Mouse (Mus musculus): ENCODE results near the gene Podn. TPM values are rescaled to one million over a fixed set of nuclear protein-coding genes. Genes with fewer than 3 reads are reported as not detected.

Podn gene
- polyA plus RNA-seq, 2 experiments, result 3.5 to 23.0 TPM

GRCm38 (mm10) chr4:108066569-108066968 lies 29.7 kb downstream of the Podn start:
- DNase-seq (ENCODE audit: low spot score) (no peak), ATAC-seq (ENCODE audit: low FRiP score, low read depth) (no peak)
- WGBS, result 94% methylated on average over 4 of the region's 4 CpGs
- no peak overlapping the region for H3K9ac ChIP-seq (ENCODE audit: low read depth, low read length, severe bottlenecking)
- H3K4me2 ChIP-seq (replicated peaks; ENCODE audit: low read depth, low read length, severe bottlenecking), result no peak overlapping the region
- no peaks in the 10 kb centered on the region for H3K27me3 ChIP-seq (ENCODE audit: control insufficient read depth, insufficient read depth, low read length)
- TF ChIP-seq POLR2A (IDR thresholded peaks at IDR 0.05; ENCODE audit: borderline replicate concordance, extremely low read depth, insufficient read depth, insufficient read length), result no peak
- peaks cover 6% of the 10 kb centered on the region; the same call in 1 of the 2 replicates for H3K4me1 ChIP-seq (ENCODE audit: control insufficient read depth, insufficient read depth, low read length)
- no peak overlapping the region for H3K4me3 ChIP-seq (replicated peaks; ENCODE audit: low read length)
- H3K36me3 ChIP-seq (ENCODE audit: control insufficient read depth, insufficient read depth, low read length), result peaks cover 47% of the 10 kb centered on the region
- H3K27ac ChIP-seq (replicated peaks; ENCODE audit: low read depth, low read length), result no peak overlapping the region
- no peaks in the 10 kb centered on the region for H3K9me3 ChIP-seq (ENCODE audit: control insufficient read depth, low read length)

- Histone ChIP-seq H3K9me3 (ENCODE audit: control insufficient read depth, low read length) (no peaks in the 10 kb centered on the region), H3K27ac (replicated peaks; ENCODE audit: low read depth, low read length) (no peak overlapping the region), H3K4me1 (ENCODE audit: control insufficient read depth, insufficient read depth, low read length) (peaks cover 2% of the 10 kb centered on the region; the same call in 1 of the 2 replicates), H3K4me2 (replicated peaks; ENCODE audit: low read depth, low read length, severe bottlenecking) (no peak overlapping the region), H3K36me3 (ENCODE audit: control insufficient read depth, insufficient read depth, low read length) (peaks cover 56% of the 10 kb centered on the region), H3K9ac (ENCODE audit: low read depth, low read length, severe bottlenecking) (no peak overlapping the region), H3K4me3 (replicated peaks; ENCODE audit: low read length) (no peak overlapping the region), H3K27me3 (ENCODE audit: control insufficient read depth, insufficient read depth, low read length) (no peaks in the 10 kb centered on the region)
- ATAC-seq (ENCODE audit: low FRiP score, low read depth), result no peak
- DNase-seq (ENCODE audit: low spot score), result no peak
- WGBS, result 81% methylated on average over 2 of the region's 2 CpGs
- TF ChIP-seq POLR2A (IDR thresholded peaks at IDR 0.05; ENCODE audit: borderline replicate concordance, extremely low read depth, insufficient read depth, insufficient read length), result no peak
Measured at GRCm38 (mm10) chr4:108065176-108065844, 30.9 kb downstream of the Podn start.

GRCm38 (mm10) chr4:108063616-108064015 lies 32.6 kb downstream of the Podn start:
- Histone ChIP-seq H3K27me3 (ENCODE audit: control insufficient read depth, insufficient read depth, low read length) (no peaks in the 10 kb centered on the region), H3K27ac (replicated peaks; ENCODE audit: low read depth, low read length) (no peak overlapping the region), H3K9ac (ENCODE audit: low read depth, low read length, severe bottlenecking) (no peak overlapping the region), H3K9me3 (ENCODE audit: control insufficient read depth, low read length) (no peaks in the 10 kb centered on the region), H3K4me3 (replicated peaks; ENCODE audit: low read length) (no peak overlapping the region), H3K36me3 (ENCODE audit: control insufficient read depth, insufficient read depth, low read length) (peaks cover 66% of the 10 kb centered on the region), H3K4me1 (ENCODE audit: control insufficient read depth, insufficient read depth, low read length) (no peaks in the 10 kb centered on the region), H3K4me2 (replicated peaks; ENCODE audit: low read depth, low read length, severe bottlenecking) (no peak overlapping the region)
- ATAC-seq (ENCODE audit: low FRiP score, low read depth), result no peak
- WGBS, result 74% methylated on average over 6 of the region's 6 CpGs
- no peak for DNase-seq (ENCODE audit: low spot score)
- TF ChIP-seq POLR2A (IDR thresholded peaks at IDR 0.05; ENCODE audit: borderline replicate concordance, extremely low read depth, insufficient read depth, insufficient read length), result no peak

- Histone ChIP-seq H3K4me1 (ENCODE audit: control insufficient read depth, insufficient read depth, low read length) (no peaks in the 10 kb centered on the region), H3K27ac (replicated peaks; ENCODE audit: low read depth, low read length) (no peak overlapping the region), H3K9ac (ENCODE audit: low read depth, low read length, severe bottlenecking) (no peak overlapping the region), H3K27me3 (ENCODE audit: control insufficient read depth, insufficient read depth, low read length) (no peaks in the 10 kb centered on the region), H3K4me3 (replicated peaks; ENCODE audit: low read length) (no peak overlapping the region), H3K36me3 (ENCODE audit: control insufficient read depth, insufficient read depth, low read length) (peaks cover 61% of the 10 kb centered on the region), H3K9me3 (ENCODE audit: control insufficient read depth, low read length) (no peaks in the 10 kb centered on the region), H3K4me2 (replicated peaks; ENCODE audit: low read depth, low read length, severe bottlenecking) (no peak overlapping the region)
- no peak for TF ChIP-seq POLR2A (IDR thresholded peaks at IDR 0.05; ENCODE audit: borderline replicate concordance, extremely low read depth, insufficient read depth, insufficient read length)
- WGBS, result 92% methylated on average over 5 of the region's 5 CpGs
- no peak for DNase-seq (ENCODE audit: low spot score)
- no peak for ATAC-seq (ENCODE audit: low FRiP score, low read depth)
Measured at GRCm38 (mm10) chr4:108062524-108062923, 33.7 kb downstream of the Podn start.

- H3K9me3 ChIP-seq (ENCODE audit: control insufficient read depth, low read length), result no peaks in the 10 kb centered on the region
- H3K4me2 ChIP-seq (replicated peaks; ENCODE audit: low read depth, low read length, severe bottlenecking), result no peak overlapping the region
- no peak overlapping the region for H3K9ac ChIP-seq (ENCODE audit: low read depth, low read length, severe bottlenecking)
- no peak for TF ChIP-seq POLR2A (IDR thresholded peaks at IDR 0.05; ENCODE audit: borderline replicate concordance, extremely low read depth, insufficient read depth, insufficient read length)
- no peak overlapping the region for H3K27ac ChIP-seq (replicated peaks; ENCODE audit: low read depth, low read length)
- no peaks in the 10 kb centered on the region for H3K27me3 ChIP-seq (ENCODE audit: control insufficient read depth, insufficient read depth, low read length)
- DNase-seq (ENCODE audit: low spot score) (no peak), ATAC-seq (ENCODE audit: low FRiP score, low read depth) (no peak)
- no peak overlapping the region for H3K4me3 ChIP-seq (replicated peaks; ENCODE audit: low read length)
- no peaks in the 10 kb centered on the region for H3K4me1 ChIP-seq (ENCODE audit: control insufficient read depth, insufficient read depth, low read length)
- H3K36me3 ChIP-seq (ENCODE audit: control insufficient read depth, insufficient read depth, low read length), result peaks cover 64% of the 10 kb centered on the region
- 79% methylated on average over 4 of the region's 4 CpGs for WGBS
Measured at GRCm38 (mm10) chr4:108060774-108061173, 35.5 kb downstream of the Podn start.
